Mouse (Mus musculus) gastrocnemius, postnatal 10 days (tissue): ENCODE results near the gene Sh2d4b. TPM values are rescaled to one million over a fixed set of nuclear protein-coding genes. Genes with fewer than 3 reads are reported as not detected.

Experiments
- DNase-seq: peaks from one replicate; pipeline ENCODE4 v3.0.0; 2021; ENCODE audit warnings: mixed read lengths
- total RNA-seq, 2 experiments: library from RNA; stranded (reverse); gene quantifications; 2 replicates each; pipeline ENCODE4 v1.2.3; 2021

Sh2d4b gene
- total RNA-seq, 2 experiments from 2014 or later: 0.56 to 0.87 TPM

- DNase-seq: no peak
These were observed 55.7 kb downstream of the Sh2d4b start for GRCm38 (mm10) chr14:40837397-40837796.

- DNase-seq: no peak
These were observed 62.6 kb downstream of the Sh2d4b start for GRCm38 (mm10) chr14:40830505-40830904.

GRCm38 (mm10) chr14:40830094-40830493, 63.0 kb downstream of the Sh2d4b start:
- DNase-seq: no peak

GRCm38 (mm10) chr14:40818051-40818450, 75.0 kb downstream of the Sh2d4b start:
- peak; percentile 31 for DNase-seq

GRCm38 (mm10) chr14:40816715-40817114, 76.4 kb downstream of the Sh2d4b start:
- DNase-seq: no peak

- DNase-seq: peak; percentile 26
These were observed 101.5 kb downstream of the Sh2d4b start for GRCm38 (mm10) chr14:40791606-40792005.

GRCm38 (mm10) chr14:40789110-40789509, 104.0 kb downstream of the Sh2d4b start:
- peak; percentile 17 for DNase-seq

GRCm38 (mm10) chr14:40769097-40770090, 123.7 kb downstream of the Sh2d4b start:
- DNase-seq: no peak

Other genes with a start within 250 kb of the Sh2d4b start
- gene Tspan14, start 73.5 kb upstream of the Sh2d4b start, total RNA-seq: 10 to 100 TPM; 17.2 to 19.1 TPM
- gene Fam213a, start 120.5 kb upstream of the Sh2d4b start, total RNA-seq: 10 to 100 TPM in 1 of 2 experiments, 1 to 10 TPM in 1; 7.2 to 11.0 TPM
- gene Dydc2, start 175.9 kb upstream of the Sh2d4b start, total RNA-seq: not detected
- gene Dydc1, start 179.6 kb upstream of the Sh2d4b start, total RNA-seq: not detected
- under 1 TPM in 1 of 2 experiments, not detected in 1; 0.52 TPM for gene Mat1a, start 211.8 kb upstream of the Sh2d4b start, total RNA-seq
- gene Sftpa1, start 238.5 kb upstream of the Sh2d4b start, total RNA-seq: not detected